Mouse (Mus musculus) erythroblast, embryonic 14.5 days (primary cell): ENCODE measurements around the gene Akr1c18. TPM values are rescaled to one million over a fixed set of nuclear protein-coding genes. Genes with fewer than 3 reads are reported as not detected.
"Not testable (repeated sequence)": the region's sequence is repeated elsewhere in the genome, so short reads cannot be mapped to it uniquely, and the experiment has no call there.

Experiments
- H3K27me3 ChIP-seq: 2 replicates; pipeline ENCODE4 v1.6.1; 2012; ENCODE audit warnings: inconsistent platforms; ENCODE audit not compliant: control insufficient read depth
- H3K36me3 ChIP-seq: 2 replicates; pipeline ENCODE4 v1.6.1; 2012; ENCODE audit warnings: mild to moderate bottlenecking, inconsistent platforms; ENCODE audit not compliant: control insufficient read depth
- H3K4me1 ChIP-seq: 2 replicates; pipeline ENCODE4 v1.6.1; 2012; ENCODE audit warnings: inconsistent platforms; ENCODE audit not compliant: control insufficient read depth
- H3K4me3 ChIP-seq: replicated peaks from 2 replicates; pipeline ENCODE3; 2012; ENCODE audit warnings: moderate library complexity, mild to moderate bottlenecking, inconsistent platforms
- H3K9me3 ChIP-seq: 2 replicates; pipeline ENCODE4 v1.6.1; 2012; ENCODE audit warnings: low read length, inconsistent platforms, mixed read lengths; ENCODE audit not compliant: control insufficient read depth
- GATA1 ChIP-seq: IDR thresholded peaks from 2 replicates; pipeline ENCODE4 v1.6.1; 2012; ENCODE audit warnings: low read length, inconsistent platforms, mixed read lengths
- TAL1 ChIP-seq: IDR thresholded peaks from 3 replicates; pipeline ENCODE4 v1.6.1; 2012; ENCODE audit warnings: low read length, inconsistent platforms, mixed read lengths
- polyA plus RNA-seq: library from polyadenylated mRNA; stranded (reverse); fragments of >175 nt; gene quantifications from 2 replicates; pipeline ENCODE4 v1.2.3, GENCODE M21; 2012

Akr1c18 gene
- polyA plus RNA-seq, 1 experiment = not detected

DNA sequence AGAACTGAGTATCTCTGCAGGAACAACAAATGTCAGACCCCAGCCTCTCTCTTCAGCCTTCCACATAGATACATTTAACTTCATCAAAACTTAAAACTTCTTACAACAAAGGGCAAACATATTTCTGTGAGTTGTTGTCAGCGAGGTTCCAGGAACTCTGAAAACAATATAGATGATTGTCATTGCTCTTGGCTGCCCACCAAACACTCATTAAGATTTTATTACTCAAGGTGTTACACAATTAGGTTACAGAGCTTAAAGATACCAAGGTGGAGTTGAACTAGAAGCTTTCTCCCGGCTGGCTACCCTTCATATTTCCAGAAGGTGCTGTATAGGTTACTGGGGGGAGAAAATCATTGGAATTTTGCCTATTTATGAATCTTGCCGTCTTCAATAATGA lies 3.1 kb upstream of the Akr1c18 start:
- no peaks in the 10 kb centered on the region for H3K36me3 ChIP-seq
- no peaks in the 10 kb centered on the region for H3K4me1 ChIP-seq
- TF ChIP-seq GATA1 (no peak), TAL1 (no peak)
- no peaks in the 10 kb centered on the region for H3K9me3 ChIP-seq
- no peaks in the 10 kb centered on the region for H3K27me3 ChIP-seq
- H3K4me3 ChIP-seq = no peak overlapping the region

DNA sequence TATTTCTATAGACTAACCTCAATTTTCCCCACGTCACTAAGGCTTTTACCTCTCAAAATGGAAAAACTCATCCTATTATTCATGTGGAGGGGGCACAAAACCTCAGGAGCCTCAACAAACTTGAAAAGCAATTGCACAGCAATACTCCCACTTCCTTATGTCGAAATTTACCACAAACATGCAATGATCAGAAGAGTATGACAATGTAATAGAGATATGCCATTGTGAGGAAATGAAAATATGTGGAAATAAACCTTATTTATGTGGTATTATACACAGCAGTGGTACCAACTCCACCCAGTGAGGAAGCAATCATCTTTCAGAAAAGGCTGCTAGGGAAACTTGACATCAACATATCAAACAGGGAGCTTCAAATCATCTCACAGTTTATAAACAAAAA lies 2.5 kb upstream of the Akr1c18 start:
- TF ChIP-seq GATA1 (no peak), TAL1 (no peak)

DNA sequence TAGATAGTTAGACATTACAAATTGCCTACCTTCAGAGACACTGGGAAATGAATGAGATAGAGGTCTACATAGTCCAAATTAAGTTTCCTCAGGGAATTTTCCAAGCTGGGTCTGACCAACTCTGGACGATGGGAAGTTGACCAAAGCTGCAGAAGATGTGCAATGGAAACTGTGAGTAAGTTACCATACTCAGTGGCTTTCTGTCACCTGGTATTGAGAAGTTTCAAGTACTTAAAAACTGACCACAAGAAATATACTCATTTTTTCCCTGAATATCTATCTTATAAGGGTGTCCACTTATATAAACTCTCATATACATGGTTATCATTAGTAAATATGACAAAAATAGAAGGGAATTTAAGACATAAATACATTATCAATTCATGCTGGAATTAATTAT lies 6.2 kb downstream of the Akr1c18 start:
- Histone ChIP-seq H3K9me3 (no peaks in the 10 kb centered on the region), H3K4me1 (no peaks in the 10 kb centered on the region)
- TF ChIP-seq TAL1 (no peak), GATA1 (no peak)

More for the DNA sequence above, 2.5 kb upstream of the Akr1c18 start:
- no peaks in the 10 kb centered on the region for H3K4me1 ChIP-seq
- H3K36me3 ChIP-seq = no peaks in the 10 kb centered on the region
- H3K4me3 ChIP-seq = no peak overlapping the region
- H3K9me3 ChIP-seq = no peaks in the 10 kb centered on the region
- H3K27me3 ChIP-seq = no peaks in the 10 kb centered on the region

DNA sequence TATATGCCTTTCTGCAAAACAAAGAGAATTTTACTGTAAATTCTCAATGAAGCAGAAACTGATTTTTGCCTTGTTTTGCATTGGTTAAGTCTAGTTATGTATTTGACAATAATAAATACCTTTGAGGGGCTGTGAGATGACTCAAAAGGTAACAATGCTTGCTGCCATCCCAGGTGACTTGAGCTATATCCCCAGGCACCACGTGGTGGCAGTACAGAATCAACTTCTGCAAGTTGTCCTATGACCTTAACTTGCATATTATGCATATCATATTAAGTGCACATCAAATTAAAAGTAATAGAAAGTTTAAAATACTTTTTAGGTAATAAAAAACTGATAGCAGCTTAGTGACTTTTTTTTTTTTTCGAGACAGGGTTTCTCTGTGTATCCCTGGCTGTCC lies 17.4 kb downstream of the Akr1c18 start:
- Histone ChIP-seq H3K27me3 (no peaks in the 10 kb centered on the region), H3K4me1 (no peaks in the 10 kb centered on the region), H3K36me3 (no peaks in the 10 kb centered on the region), H3K9me3 (no peaks in the 10 kb centered on the region), H3K4me3 (no peak overlapping the region)
- no peak for TF ChIP-seq GATA1
- no peak for TF ChIP-seq TAL1

More for the DNA sequence above, 6.2 kb downstream of the Akr1c18 start:
- Histone ChIP-seq H3K36me3 (no peaks in the 10 kb centered on the region), H3K27me3 (no peaks in the 10 kb centered on the region), H3K4me3 (no peak overlapping the region)

DNA sequence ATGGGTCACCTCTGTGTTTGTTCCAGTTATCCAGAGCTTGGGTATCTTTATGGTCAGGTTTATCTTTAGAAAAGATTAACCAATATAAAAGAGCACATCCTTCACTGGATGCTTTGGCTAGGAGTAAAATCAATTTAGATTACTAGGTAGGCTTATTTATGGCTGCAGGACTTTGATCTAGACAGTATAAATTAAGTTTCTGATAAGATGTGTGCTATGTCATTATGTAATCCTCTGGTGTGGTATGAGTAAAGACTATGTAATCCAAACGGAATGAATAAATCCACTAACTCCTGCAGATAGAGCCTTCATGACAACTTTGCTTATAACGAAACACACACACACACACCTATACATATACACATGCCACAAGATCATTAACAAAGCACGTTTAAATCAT lies 18.7 kb downstream of the Akr1c18 start:
- Histone ChIP-seq H3K27me3 (no peaks in the 10 kb centered on the region), H3K36me3 (no peaks in the 10 kb centered on the region), H3K4me1 (no peaks in the 10 kb centered on the region), H3K9me3 (no peaks in the 10 kb centered on the region), H3K4me3 (no peak overlapping the region)
- TF ChIP-seq GATA1 (no peak), TAL1 (no peak)

DNA sequence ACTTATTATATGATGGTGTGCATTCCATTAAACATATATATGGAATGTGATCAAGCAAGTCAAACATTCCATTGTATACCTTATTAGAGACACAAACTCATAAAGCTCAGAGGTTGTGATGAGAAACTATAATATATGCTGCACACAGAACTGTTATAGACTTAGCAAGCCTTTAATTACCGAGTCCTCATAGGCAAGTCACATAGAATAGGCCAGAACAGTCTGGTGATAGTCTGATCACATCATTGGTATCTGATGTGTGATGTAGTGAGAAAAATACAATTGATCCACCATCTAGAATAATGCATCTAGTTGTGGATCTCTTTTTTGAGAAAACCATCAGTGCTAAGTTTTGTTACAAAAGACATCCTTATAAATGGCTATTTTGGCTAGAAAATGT lies 19.1 kb downstream of the Akr1c18 start:
- H3K4me3 ChIP-seq = no peak overlapping the region
- H3K36me3 ChIP-seq = no peaks in the 10 kb centered on the region
- no peaks in the 10 kb centered on the region for H3K27me3 ChIP-seq
- no peaks in the 10 kb centered on the region for H3K4me1 ChIP-seq
- H3K9me3 ChIP-seq = no peaks in the 10 kb centered on the region
- no peak for TF ChIP-seq TAL1
- TF ChIP-seq GATA1 = no peak

DNA sequence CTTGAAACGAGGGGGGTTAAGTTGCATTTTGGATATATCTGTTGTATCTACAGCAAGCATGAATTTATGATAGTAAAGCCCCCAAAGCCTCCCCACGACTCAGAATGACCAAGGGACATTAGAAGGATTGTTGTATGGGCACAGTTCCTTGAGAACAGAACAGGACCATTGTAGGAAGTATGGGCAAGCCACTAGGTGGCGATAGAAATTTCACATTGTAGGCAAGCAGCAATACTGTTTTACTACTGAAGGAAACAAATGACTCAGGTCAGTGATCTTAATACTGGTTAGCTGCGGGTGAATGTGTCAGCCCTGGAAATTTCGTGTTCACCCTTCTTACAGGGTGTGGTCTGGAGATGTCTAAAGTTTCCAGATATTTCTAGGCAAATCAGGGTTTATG lies 21.4 kb downstream of the Akr1c18 start:
- Histone ChIP-seq H3K4me3 (no peak overlapping the region), H3K9me3 (peaks cover 7% of the 10 kb centered on the region), H3K27me3 (no peaks in the 10 kb centered on the region), H3K4me1 (no peaks in the 10 kb centered on the region), H3K36me3 (no peaks in the 10 kb centered on the region)
- TF ChIP-seq TAL1 (no peak), GATA1 (no peak)

DNA sequence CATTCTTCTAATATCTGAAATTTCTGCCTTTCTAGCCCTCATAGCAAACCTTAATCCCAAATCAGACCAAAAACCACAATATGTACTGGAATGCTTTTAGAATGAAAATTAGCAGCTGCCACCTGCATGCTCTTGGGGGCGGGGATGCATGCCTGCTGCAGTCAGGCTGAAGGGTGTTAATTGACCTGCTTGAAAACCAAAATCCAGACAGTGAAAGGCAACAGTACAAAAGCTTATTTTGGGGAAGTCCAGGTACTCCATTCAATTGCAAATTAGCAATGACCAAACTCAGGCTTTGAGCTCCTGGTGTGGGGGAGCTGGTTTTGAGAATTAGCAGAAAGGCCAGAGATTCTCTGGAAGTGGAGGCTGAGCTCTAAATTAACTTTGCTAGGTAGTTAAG lies 24.6 kb downstream of the Akr1c18 start:
- H3K4me1 ChIP-seq, H3K27me3 ChIP-seq, H3K4me3 ChIP-seq, H3K36me3 ChIP-seq, H3K9me3 ChIP-seq: not testable (repeated sequence)

DNA sequence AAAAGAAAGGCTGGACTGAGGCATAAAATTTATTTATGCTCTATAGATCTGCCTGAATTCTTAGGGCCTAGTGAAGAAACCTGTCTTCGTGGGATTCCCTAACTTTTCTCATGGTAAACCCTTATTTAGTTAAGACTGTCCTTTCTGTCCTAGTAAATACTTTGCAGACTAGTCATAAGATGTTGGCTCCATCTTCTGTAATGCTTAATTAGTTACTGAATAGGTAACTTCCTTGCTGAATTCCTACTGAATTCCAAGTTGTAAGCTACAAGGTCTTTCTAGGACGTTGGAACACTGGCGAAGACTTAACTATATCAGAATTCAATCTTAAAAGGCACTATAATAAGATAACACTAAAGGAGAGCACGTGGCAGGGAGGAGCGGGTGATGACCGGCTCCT lies 26.0 kb downstream of the Akr1c18 start:
- H3K36me3 ChIP-seq, H3K4me3 ChIP-seq: not testable (repeated sequence)

DNA sequence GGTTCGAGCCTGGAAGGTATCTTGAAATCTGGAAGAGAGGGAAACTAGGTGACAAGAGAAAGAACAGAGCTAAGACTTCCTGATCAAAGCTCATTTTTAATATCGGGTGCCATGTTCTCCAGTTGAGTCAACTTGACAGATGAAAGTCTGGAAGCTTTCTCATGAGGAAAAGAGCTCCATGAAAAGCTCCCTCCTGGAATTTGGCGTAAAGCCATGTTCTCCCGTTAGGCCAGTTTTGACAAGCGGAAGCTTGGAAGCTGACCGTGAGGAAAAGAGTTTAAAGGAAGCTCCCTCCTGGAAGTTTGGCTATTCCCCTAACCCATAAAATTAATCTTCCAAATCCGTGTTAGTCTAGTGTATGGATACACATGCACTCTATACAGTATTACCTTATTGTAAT lies 27.3 kb downstream of the Akr1c18 start:
- H3K27me3 ChIP-seq = no peaks in the 10 kb centered on the region
- peaks cover 7% of the 10 kb centered on the region for H3K9me3 ChIP-seq
- no peak overlapping the region for H3K4me3 ChIP-seq
- H3K36me3 ChIP-seq = no peaks in the 10 kb centered on the region
- H3K4me1 ChIP-seq = no peaks in the 10 kb centered on the region
- TF ChIP-seq TAL1 (no peak), GATA1 (no peak)

More for the DNA sequence above, 26.0 kb downstream of the Akr1c18 start:
- H3K9me3 ChIP-seq, H3K4me1 ChIP-seq, H3K27me3 ChIP-seq: not testable (repeated sequence)
